8 mouse cellular contexts compared by ENCODE assay signal in genomic region chrX:169987368-169987837, GRCm38 (mm10). TPM values are rescaled to one million over a fixed set of nuclear protein-coding genes. Genes with fewer than 3 reads are reported as not detected.
DNase-seq lines count a peak whose midpoint lies in the region; ATAC-seq and TF ChIP-seq lines count a peak whose summit lies in the region.
"Not testable (repeated sequence)": the region's sequence is repeated elsewhere in the genome, so short reads cannot be mapped to it uniquely, and the experiment has no call there.

No protein-coding gene starts in this region.

- peaks cover 50% of the 10 kb centered on the region for H3K4me1 ChIP-seq in E14TG2a.4 (replicated peaks; ENCODE audit: low read depth, low read length)
- H3K4me1 ChIP-seq in forebrain, embryonic 14.5 days (ENCODE audit: control insufficient read depth, insufficient read depth, low read length); liver, embryonic 15.5 days (replicated peaks): not testable (repeated sequence)

- not testable (repeated sequence) for H3K9ac ChIP-seq in forebrain, embryonic 14.5 days (ENCODE audit: low read length); liver, embryonic 15.5 days

- H3K36me3 ChIP-seq in E14TG2a.4 (ENCODE audit: insufficient read depth, low read length), result peaks cover 87% of the 10 kb centered on the region
- peaks cover 69% of the 10 kb centered on the region for H3K36me3 ChIP-seq in forebrain, embryonic 14.5 days (ENCODE audit: control insufficient read depth, insufficient read depth, low read length)
- H3K36me3 ChIP-seq in liver, embryonic 15.5 days (replicated peaks), result peaks cover 62% of the 10 kb centered on the region

- H3K9me3 ChIP-seq in E14TG2a.4 (ENCODE audit: low read length), result peaks cover 92% of the 10 kb centered on the region
- peaks cover 48% of the 10 kb centered on the region for H3K9me3 ChIP-seq in forebrain, embryonic 14.5 days (replicated peaks; ENCODE audit: control insufficient read depth, low read length)
- H3K9me3 ChIP-seq in liver, embryonic 15.5 days (replicated peaks), result peaks cover 46% of the 10 kb centered on the region

- not testable (repeated sequence) for TF ChIP-seq CTCF in E14TG2a.4 (conservative IDR thresholded peaks at IDR 0.05; ENCODE audit: low read length)

- peaks cover 21% of the 10 kb centered on the region for H3K27me3 ChIP-seq in E14TG2a.4 (ENCODE audit: insufficient read depth, low read length)
- not testable (repeated sequence) for H3K27me3 ChIP-seq in forebrain, embryonic 14.5 days (replicated peaks; ENCODE audit: control insufficient read depth, insufficient read depth, low read length); liver, embryonic 15.5 days

- DNase-seq in cerebellum, adult 11-12 months, result peak; percentile 84
- DNase-seq in forebrain, embryonic 14.5 days (ENCODE audit: low spot score), result peak; percentile 49
- peak; percentile 52 to 54 for DNase-seq in heart, postnatal 10 days
- peak; percentile 50 for DNase-seq in kidney, postnatal 14 days
- peak; percentile 29 to 54 for DNase-seq in natural killer cell, adult 2 months (ENCODE audit: low spot score in 2 of 2)
- DNase-seq in testis, postnatal 14 days (ENCODE audit: low spot score), result peak; percentile 86

- H3K4me3 ChIP-seq in E14TG2a.4 (replicated peaks; ENCODE audit: low read length), result peak overlapping the region; percentile 14
- not testable (repeated sequence) for H3K4me3 ChIP-seq in forebrain, embryonic 14.5 days (ENCODE audit: low read depth, low read length); liver, embryonic 15.5 days (replicated peaks)

- peak; percentile 11; the same call in 1 of the 2 replicates for ATAC-seq in forebrain, embryonic 14.5 days
- ATAC-seq in liver, embryonic 15.5 days (ENCODE audit: insufficient read depth), result 0 out of 2 replicates have a peak, but pooled peaks have one; percentile 0

- H3K4me2 ChIP-seq in forebrain, embryonic 14.5 days (ENCODE audit: low read length), result not testable (repeated sequence)
- peak overlapping the region; percentile 0; the same call in 1 of the 2 replicates for H3K4me2 ChIP-seq in liver, embryonic 15.5 days

- WGBS in forebrain, embryonic 14.5 days, result 89% methylated on average over 28 of the region's 28 CpGs
- WGBS in liver, embryonic 15.5 days (ENCODE audit: insufficient replicate concordance), result 83% methylated on average over 28 of the region's 28 CpGs

- intact Hi-C loops in heart, postnatal 10 days (cut with DNase I), result not testable (repeated sequence)

- H3K27ac ChIP-seq in forebrain, embryonic 14.5 days (ENCODE audit: low read depth, low read length); liver, embryonic 15.5 days (replicated peaks): not testable (repeated sequence)

RNA-seq across cellular contexts. Expression of gene Gm21887, which starts 22.1 kb away (rescaled TPM):
- polyA plus RNA-seq in forebrain, embryonic 14.5 days (2014; fragmentation: Nextera tagmentation; extraction: Ambion mirVana), result 77.4 and 108 TPM in 2 replicates
- 10 to 100 TPM; 58.4 to 63.1 TPM for total RNA-seq in heart, postnatal 10 days (2021)
- 66.4 and 85.9 TPM in 2 replicates for polyA plus RNA-seq in liver, embryonic 15.5 days (2015; fragmentation: Nextera tagmentation; extraction: Ambion mirVana)
